Mouse (Mus musculus) liver, embryonic 14.5 days (tissue): ENCODE results near the gene Trmt44.

Source experiments
- CTCF ChIP-seq: IDR thresholded peaks from 2 replicates; pipeline ENCODE4 v1.5.1; 2016; ENCODE audit warnings: antibody characterized with exemption, low read depth, control low read depth
- EP300 ChIP-seq: IDR thresholded peaks from 2 replicates; pipeline ENCODE4 v1.6.1; 2016; ENCODE audit warnings: antibody characterized with exemption, low read depth

- no peak for TF ChIP-seq CTCF
- no peak for TF ChIP-seq EP300
Observed at GRCm38 (mm10) chr5:35580156-35580922, 5.5 kb upstream of the Trmt44 start.
